Comparison of ENCODE assay signal across 29 mouse cellular contexts in genomic region chr4:99278876-99279275, GRCm38 (mm10). TPM values are rescaled to one million over a fixed set of nuclear protein-coding genes. Genes with fewer than 3 reads are reported as not detected.
DNase-seq lines count a peak whose midpoint lies in the region; ATAC-seq and TF ChIP-seq lines count a peak whose summit lies in the region.
"Had no signal": no experiment of that assay in that cellular context is flagged by ENCODE, and none has a peak within 500 bp of the region (broad histone marks: within the 10 kb centered on the region; RNA-seq: fewer than 3 reads in every experiment).

No protein-coding gene starts in this region.

- no peak overlapping the region for H3K4me2 ChIP-seq in heart, embryonic 12.5 days
- H3K4me2 ChIP-seq in hindbrain, embryonic 13.5 days = no peak overlapping the region
- H3K4me2 ChIP-seq: forebrain, embryonic 13.5 days; liver, embryonic 12.5 days; midbrain, embryonic 12.5 days; stomach, embryonic 15.5 days had no signal

- TF ChIP-seq EP300 in heart, adult 2 months (IDR thresholded peaks at IDR 0.05; ENCODE audit: insufficient read depth, low read depth, low read length) = no peak

- peak; percentile 27 to 35 for DNase-seq in heart, adult 2 months
- peak; percentile 78 for DNase-seq in gastrocnemius, adult 2 months
- peak; percentile 72 for DNase-seq in gastrocnemius, postnatal 14 days
- DNase-seq in heart, postnatal 14 days = peak; percentile 26 to 27
- no peak for DNase-seq in T-cell, adult 2 months (ENCODE audit: low spot score)
- DNase-seq in ovary, postnatal 36 days (ENCODE audit: low spot score) = no peak
- DNase-seq: adrenal gland, postnatal 36 days; cerebellum, adult 2 months; cerebellum, postnatal 14 days; kidney, adult 2 months; kidney, postnatal 4 days; layer of hippocampus, postnatal 36 days; left cerebral cortex, postnatal 4 days; liver, postnatal 0 days; lung, postnatal 4 days; retina, postnatal 1 day; right cerebral cortex, postnatal 14 days had no signal

- WGBS in heart, adult 2 months = 78% methylated on average over 7 of the region's 7 CpGs
- 83% methylated on average over 7 of the region's 7 CpGs for WGBS in heart, embryonic 12.5 days
- WGBS in hindbrain, embryonic 13.5 days = 93% methylated on average over 7 of the region's 7 CpGs

- no peak overlapping the region for H3K27ac ChIP-seq in heart, adult 2 months
- no peak overlapping the region for H3K27ac ChIP-seq in heart, embryonic 12.5 days (ENCODE audit: poor library complexity, severe bottlenecking)
- peak overlapping the region; percentile 43; the same call in 1 of the 2 replicates for H3K27ac ChIP-seq in gastrocnemius, adult 2 months
- H3K27ac ChIP-seq in hindbrain, embryonic 13.5 days = no peak overlapping the region
- H3K27ac ChIP-seq: forebrain, embryonic 13.5 days; kidney, postnatal 0 days; liver, embryonic 12.5 days; midbrain, embryonic 12.5 days; stomach, embryonic 15.5 days had no signal

- no peaks in the 10 kb centered on the region for H3K79me2 ChIP-seq in heart, adult 2 months (replicated peaks; ENCODE audit: control insufficient read depth, insufficient read depth, low read length)

- no peak overlapping the region for H3K4me3 ChIP-seq in heart, adult 2 months
- no peak overlapping the region for H3K4me3 ChIP-seq in heart, embryonic 12.5 days
- H3K4me3 ChIP-seq in gastrocnemius, adult 2 months = no peak overlapping the region
- no peak overlapping the region for H3K4me3 ChIP-seq in hindbrain, embryonic 13.5 days
- H3K4me3 ChIP-seq: forebrain, embryonic 13.5 days; liver, embryonic 12.5 days; megakaryocyte, embryonic 14.5 days; midbrain, embryonic 12.5 days; stomach, embryonic 15.5 days had no signal

- ATAC-seq in heart, embryonic 12.5 days (ENCODE audit: insufficient number of reproducible peaks, low FRiP score) = no peak
- no peak for ATAC-seq in hindbrain, embryonic 13.5 days (ENCODE audit: low FRiP score)
- ATAC-seq: CD4-positive, CD25-positive, alpha-beta regulatory T cell, adult 4 months; forebrain, embryonic 13.5 days; hindbrain, embryonic 16.5 days; liver, embryonic 12.5 days; liver, postnatal 0 days had no signal

- H3K4me1 ChIP-seq in heart, adult 2 months (ENCODE audit: control insufficient read depth, insufficient read depth, low read length) = no peaks in the 10 kb centered on the region
- H3K4me1 ChIP-seq in heart, embryonic 12.5 days (replicated peaks) = no peaks in the 10 kb centered on the region
- H3K4me1 ChIP-seq in hindbrain, embryonic 13.5 days (replicated peaks) = peaks cover 8% of the 10 kb centered on the region
- H3K4me1 ChIP-seq: liver, embryonic 12.5 days; megakaryocyte, embryonic 14.5 days; stomach, embryonic 15.5 days had no signal

- H3K9me3 ChIP-seq in heart, embryonic 12.5 days (replicated peaks) = no peaks in the 10 kb centered on the region
- no peaks in the 10 kb centered on the region for H3K9me3 ChIP-seq in hindbrain, embryonic 13.5 days
- H3K9me3 ChIP-seq: forebrain, embryonic 13.5 days; liver, embryonic 12.5 days; megakaryocyte, embryonic 14.5 days; midbrain, embryonic 12.5 days; stomach, embryonic 15.5 days had no signal

- intact Hi-C loops in heart, adult 2 months (cut with DNase I) = no loop called here
- intact Hi-C loops in gastrocnemius, adult 2 months (cut with DNase I) = no loop called here
- intact Hi-C loops in gastrocnemius, postnatal 14 days (cut with DNase I; ENCODE audit: low total_unique reads) = no loop called here
- intact Hi-C loops in heart, postnatal 14 days (cut with DNase I) = no loop called here

- no peaks in the 10 kb centered on the region for H3K36me3 ChIP-seq in heart, adult 2 months (ENCODE audit: control insufficient read depth, insufficient read depth, low read length)
- no peaks in the 10 kb centered on the region for H3K36me3 ChIP-seq in heart, embryonic 12.5 days
- 0 out of 2 replicates have a peak, but pooled peaks cover 4% of the 10 kb centered on the region for H3K36me3 ChIP-seq in hindbrain, embryonic 13.5 days
- H3K36me3 ChIP-seq: liver, embryonic 12.5 days; midbrain, embryonic 12.5 days; stomach, embryonic 15.5 days had no signal

- no peak overlapping the region for H3K9ac ChIP-seq in heart, adult 2 months (ENCODE audit: low read depth, low read length)
- H3K9ac ChIP-seq in heart, embryonic 12.5 days = no peak overlapping the region
- H3K9ac ChIP-seq in hindbrain, embryonic 13.5 days = no peak overlapping the region
- H3K9ac ChIP-seq: forebrain, embryonic 13.5 days; liver, embryonic 12.5 days; liver, postnatal 0 days; midbrain, embryonic 12.5 days; stomach, embryonic 15.5 days had no signal

- no peaks in the 10 kb centered on the region for H3K27me3 ChIP-seq in heart, adult 2 months (ENCODE audit: control insufficient read depth, insufficient read depth, low read length)
- H3K27me3 ChIP-seq in heart, embryonic 12.5 days (replicated peaks) = no peaks in the 10 kb centered on the region
- H3K27me3 ChIP-seq in hindbrain, embryonic 13.5 days = peaks cover 17% of the 10 kb centered on the region; the same call in 1 of the 2 replicates
- H3K27me3 ChIP-seq: forebrain, embryonic 13.5 days; liver, embryonic 12.5 days; megakaryocyte, embryonic 14.5 days; stomach, embryonic 15.5 days had no signal

- TF ChIP-seq POLR2A in heart, adult 2 months (IDR thresholded peaks at IDR 0.05; ENCODE audit: insufficient read depth, low read depth, low read length) = no peak

- TF ChIP-seq CTCF in heart, adult 2 months (IDR thresholded peaks at IDR 0.05) = no peak
- no peak for TF ChIP-seq CTCF in gastrocnemius, adult 2 months (IDR thresholded peaks at IDR 0.05)

RNA-seq across cellular contexts. Expression of gene Gm12689, which starts 16.8 kb away (rescaled TPM):
- total RNA-seq in heart, adult 2 months (2021) = under 1 TPM in 1 of 2 experiments, not detected in 1; 0.16 TPM
- 0.21 and 0.23 TPM in 2 replicates for polyA plus RNA-seq in heart, adult 2 months (2012; rRNA removed)
- not detected in 2 replicates for polyA plus RNA-seq in heart, embryonic 12.5 days (2016; fragmentation: Nextera tagmentation; extraction: Ambion mirVana)
- under 1 TPM; 0.33 to 0.36 TPM for total RNA-seq in gastrocnemius, adult 2 months (2021)
- total RNA-seq in gastrocnemius, postnatal 14 days (2021) = not detected
- total RNA-seq in heart, postnatal 14 days (2021) = under 1 TPM in 1 of 2 experiments, not detected in 1; 0.26 TPM
- polyA plus RNA-seq in hindbrain, embryonic 13.5 days (2015; fragmentation: Nextera tagmentation; extraction: Ambion mirVana) = 0.43 and 0.44 TPM in 2 replicates
- total RNA-seq: adrenal gland, adult 18-20 months; hematopoietic stem cell, adult 5-6 weeks had no signal

Comparison
In these comparisons a context has a peak if more than half of its experiments do, and no peak if none do; other contexts are left out.
1. DNase-seq: peak in heart, adult 2 months (2 of 2), gastrocnemius, adult 2 months (single experiment), gastrocnemius, postnatal 14 days (single experiment) and heart, postnatal 14 days (2 of 2); none in T-cell, adult 2 months (single experiment) and ovary, postnatal 36 days (single experiment).